Mouse (Mus musculus) MEL (cell line): Measurements from ENCODE around the gene Aldh1a3.

Experiments used
- CHD2 ChIP-seq: IDR thresholded peaks from 2 replicates; pipeline ENCODE4 v1.6.1; 2011; ENCODE audit warnings: low read length, improper control_type of control experiment
- CTCF ChIP-seq, 3 experiments: IDR thresholded peaks in 2 of 3; conservative IDR thresholded peaks in 1 of 3; 2 replicates each; pipeline ENCODE4 v1.5.1; 2011 to 2012; ENCODE audit warnings: low read length in 3 of 3, low read depth in 2 of 3, mild to moderate bottlenecking in 2 of 3, improper control_type of control experiment in 1 of 3, inconsistent platforms in 1 of 3, mixed read lengths in 1 of 3, moderate library complexity in 1 of 3; ENCODE audit not compliant: control insufficient read depth in 1 of 3, insufficient read depth in 1 of 3, poor library complexity in 1 of 3, severe bottlenecking in 1 of 3
- EP300 ChIP-seq, 2 experiments: IDR thresholded peaks; 2 replicates each; pipeline ENCODE4 v1.6.1; 2011; ENCODE audit warnings: improper control_type of control experiment in 2 of 2, low read length in 2 of 2, low read depth in 1 of 2, mild to moderate bottlenecking in 1 of 2
- GATA1 ChIP-seq: IDR thresholded peaks from 2 replicates; pipeline ENCODE4 v1.6.1; 2011; ENCODE audit warnings: low read depth, low read length, improper control_type of control experiment
- JUND ChIP-seq: IDR thresholded peaks from 2 replicates; pipeline ENCODE4 v1.6.1; 2011; ENCODE audit warnings: low read depth, mild to moderate bottlenecking, improper control_type of control experiment, low read length
- MAX ChIP-seq: IDR thresholded peaks from 2 replicates; pipeline ENCODE4 v1.6.1; 2011; ENCODE audit warnings: low read length, improper control_type of control experiment
- POLR2A ChIP-seq, 2 experiments: IDR thresholded peaks; 2 replicates each; pipeline ENCODE4 v1.6.1; 2011 to 2012; ENCODE audit warnings: low read length in 2 of 2, mild to moderate bottlenecking in 2 of 2, control low read depth in 1 of 2, improper control_type of control experiment in 1 of 2, low read depth in 1 of 2, moderate library complexity in 1 of 2; ENCODE audit not compliant: control insufficient read depth in 1 of 2, insufficient read depth in 1 of 2, poor library complexity in 1 of 2
- POLR2AphosphoS2 ChIP-seq: IDR thresholded peaks from 2 replicates; pipeline ENCODE4 v1.6.1; 2011; ENCODE audit warnings: low read length, improper control_type of control experiment
- POLR2AphosphoS5 ChIP-seq: IDR thresholded peaks from 2 replicates; pipeline ENCODE4 v1.6.1; 2012; ENCODE audit warnings: low read depth, borderline replicate concordance, mild to moderate bottlenecking, inconsistent platforms, low read length, moderate library complexity, mixed read lengths
- RAD21 ChIP-seq: IDR thresholded peaks from 2 replicates; pipeline ENCODE4 v1.6.1; 2011; ENCODE audit warnings: mild to moderate bottlenecking, low read depth, low read length, improper control_type of control experiment
- SIN3A ChIP-seq: IDR thresholded peaks from 2 replicates; pipeline ENCODE4 v1.6.1; 2012; ENCODE audit warnings: low read length, improper control_type of control experiment, inconsistent platforms
- TAL1 ChIP-seq: IDR thresholded peaks from 2 replicates; pipeline ENCODE4 v1.6.1; 2012; ENCODE audit warnings: mild to moderate bottlenecking, inconsistent platforms, low read length, moderate library complexity, mixed read lengths
- USF1 ChIP-seq: IDR thresholded peaks from 2 replicates; pipeline ENCODE4 v1.6.1; 2014; ENCODE audit warnings: low read depth, mild to moderate bottlenecking, inconsistent platforms, low read length, improper control_type of control experiment, moderate library complexity
- ZNF384 ChIP-seq: IDR thresholded peaks from 2 replicates; pipeline ENCODE4 v1.6.1; 2012; ENCODE audit warnings: low read depth, mild to moderate bottlenecking, inconsistent platforms, low read length, improper control_type of control experiment

DNA sequence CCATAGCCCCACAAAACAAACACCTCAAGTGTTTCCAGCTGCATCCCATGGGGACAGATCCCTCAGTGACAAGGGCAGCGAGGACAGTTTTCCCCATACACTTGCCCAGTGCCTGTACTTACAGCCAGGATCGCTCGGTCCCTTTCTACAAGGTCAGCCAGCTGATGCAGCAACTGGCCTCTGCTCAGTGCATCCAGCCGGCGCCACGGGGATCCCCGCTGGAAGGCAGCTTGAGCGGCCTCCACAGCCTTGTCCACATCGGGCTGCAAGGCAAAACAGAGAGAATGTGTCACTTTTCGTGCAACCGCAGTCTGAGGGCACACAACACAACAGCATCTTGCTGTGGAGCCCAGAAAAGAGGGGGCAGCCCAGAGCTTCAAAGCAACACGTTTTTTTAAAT is 8.3 kb downstream of the Aldh1a3 start:
- TF ChIP-seq GATA1 (no peak), CTCF (IDR thresholded peaks at IDR 0.05 in 2 of 3, conservative IDR thresholded peaks at IDR 0.05 in 1 of 3; ENCODE audit: control insufficient read depth in 1 of 3, insufficient read depth in 1 of 3, low read depth in 2 of 3, low read length in 3 of 3, poor library complexity in 1 of 3, severe bottlenecking in 1 of 3) (no peak), RAD21 (no peak), POLR2A (IDR thresholded peaks at IDR 0.05; ENCODE audit: control insufficient read depth in 1 of 2, insufficient read depth in 1 of 2, low read depth in 1 of 2, low read length in 2 of 2, poor library complexity in 1 of 2) (no peak), TAL1 (no peak), POLR2AphosphoS5 (no peak), EP300 (IDR thresholded peaks at IDR 0.05; ENCODE audit: low read depth in 1 of 2, low read length in 2 of 2) (no peak), JUND (no peak), MAX (no peak), ZNF384 (no peak), POLR2AphosphoS2 (no peak), SIN3A (no peak), CHD2 (no peak), USF1 (no peak)
